Mouse (Mus musculus) B cell, adult 2 months (primary cell): ENCODE measurements around the gene Gpc3.

Source experiments
- DNase-seq, 2 experiments: peaks; one replicate each; pipeline ENCODE4 v3.0.0; 2022

The Gpc3 gene

GRCm38 (mm10) chrX:52613328-52614030 is at the start of gene Gpc3:
TSS of gene Gpc3 (minus strand) at chrX:52613950.
- DNase-seq: peak in 1 of 2 experiments; percentile 31

GRCm38 (mm10) chrX:52651975-52652374 is 38.2 kb upstream of the Gpc3 start:
- no peak for DNase-seq

DNA sequence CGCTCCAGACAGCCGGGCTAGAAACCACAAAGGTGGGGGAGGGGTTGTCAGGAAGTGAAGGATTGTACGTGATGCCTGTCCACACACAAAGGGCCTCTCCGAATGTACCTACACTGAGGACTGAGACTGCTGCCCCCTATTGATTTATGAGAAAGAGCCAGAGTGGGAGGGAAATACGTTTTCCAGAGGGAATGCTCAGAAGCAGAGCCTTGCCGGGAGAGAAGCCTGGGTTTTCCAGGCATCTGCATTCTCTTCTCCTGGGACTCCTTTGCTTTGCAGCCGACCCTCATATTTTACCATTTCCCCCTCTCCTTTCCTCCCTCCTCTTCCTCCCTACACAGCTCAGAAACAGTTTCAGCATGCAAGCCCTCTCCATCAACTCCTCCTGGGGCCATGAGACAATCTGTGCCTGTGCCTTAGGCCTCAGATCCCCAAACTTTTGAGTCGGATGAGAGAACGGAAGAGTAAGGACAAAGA is 37.8 kb upstream of the Gpc3 start:
- no peak for DNase-seq

GRCm38 (mm10) chrX:52648910-52649785 is 35.4 kb upstream of the Gpc3 start:
- no peak for DNase-seq

DNA sequence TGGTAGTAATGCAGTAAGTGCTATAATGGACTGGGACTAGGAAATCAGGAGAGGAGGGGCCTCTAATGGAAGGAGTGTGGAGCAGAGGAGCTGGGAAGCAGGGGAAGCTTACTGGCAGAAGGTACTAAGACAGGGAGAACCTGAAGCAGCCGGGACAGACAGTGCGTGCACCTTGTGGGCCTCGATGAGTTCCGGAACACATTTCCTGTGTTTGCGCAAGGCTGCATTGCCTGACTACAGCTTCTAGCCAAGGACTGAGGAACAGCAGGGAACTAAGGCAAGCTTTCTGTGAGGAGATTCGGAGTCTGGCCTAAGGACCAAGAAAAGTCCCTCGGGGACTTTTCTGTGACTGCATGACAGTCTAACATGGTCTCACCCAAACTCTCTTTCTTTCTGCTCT is 30.6 kb upstream of the Gpc3 start:
- DNase-seq: no peak

DNA sequence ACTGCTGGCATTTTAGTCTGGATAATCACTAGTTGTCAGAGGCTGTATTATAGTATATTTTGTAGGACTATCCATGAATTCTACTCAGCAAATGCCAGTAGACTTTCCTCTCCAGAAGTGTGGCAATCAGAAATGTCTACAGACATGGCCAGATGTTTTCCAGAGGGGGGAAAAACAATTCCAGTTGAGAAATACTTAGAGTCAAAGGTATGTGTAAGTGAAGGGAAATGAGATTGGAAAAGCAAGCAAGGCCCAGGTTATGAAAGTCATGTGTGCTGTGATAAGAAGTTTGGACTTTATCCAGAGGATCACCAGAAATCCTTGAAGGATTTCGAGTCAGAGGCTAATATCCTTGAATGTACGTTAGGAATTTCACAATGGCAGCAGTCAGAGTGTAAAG is 29.6 kb upstream of the Gpc3 start:
- no peak for DNase-seq

GRCm38 (mm10) chrX:52642126-52642525 is 28.4 kb upstream of the Gpc3 start:
- no peak for DNase-seq

DNA sequence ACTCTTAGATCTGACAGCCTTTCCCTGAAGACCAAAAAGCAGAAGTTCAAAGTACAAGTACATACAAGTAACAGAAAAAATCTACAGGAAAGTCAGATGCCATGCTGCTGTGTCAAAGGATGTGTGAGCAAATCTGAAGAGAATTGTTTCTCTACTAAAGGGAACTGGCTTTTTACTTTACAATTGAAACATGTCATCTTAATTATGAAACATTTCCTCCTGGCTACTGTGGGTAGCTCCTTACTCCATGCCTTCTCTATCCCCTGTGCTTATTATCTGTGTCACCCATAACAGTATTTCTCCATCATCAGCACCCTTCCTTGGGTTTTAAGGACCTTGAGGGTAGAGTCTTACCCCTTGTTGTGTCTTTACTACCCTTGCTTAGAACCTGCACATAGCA is 23.7 kb upstream of the Gpc3 start:
- no peak for DNase-seq

GRCm38 (mm10) chrX:52633976-52634375 is 20.2 kb upstream of the Gpc3 start:
- DNase-seq: no peak

- DNase-seq: no peak
Observed at GRCm38 (mm10) chrX:52632688-52633324, 19.1 kb upstream of the Gpc3 start.

GRCm38 (mm10) chrX:52626963-52627716 is 13.4 kb upstream of the Gpc3 start:
- DNase-seq: no peak

GRCm38 (mm10) chrX:52617813-52618212 is 4.1 kb upstream of the Gpc3 start:
- DNase-seq: no peak

DNA sequence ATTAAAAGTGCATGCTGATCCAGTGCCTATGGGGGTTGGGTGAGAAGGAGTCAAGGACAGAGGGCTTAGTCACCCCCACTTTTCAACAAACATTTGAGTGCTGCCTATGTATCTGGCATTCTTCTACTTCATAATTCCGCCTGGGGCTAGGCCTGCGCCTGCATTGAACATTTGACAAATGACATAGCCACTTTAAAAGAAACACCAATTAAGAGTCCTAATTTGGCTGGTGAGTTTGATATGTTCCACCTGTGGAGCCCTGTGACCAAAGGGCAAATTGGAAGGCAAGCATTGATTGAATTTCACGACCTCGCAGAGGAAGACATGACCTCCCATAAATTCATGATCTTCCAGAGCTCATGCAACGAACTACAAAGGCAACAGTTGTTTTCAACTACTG is 2.4 kb upstream of the Gpc3 start:
- DNase-seq: no peak

GRCm38 (mm10) chrX:52614031-52614381 is 256 bp upstream of the Gpc3 start:
- DNase-seq: peak in 1 of 2 experiments; percentile 18

DNA sequence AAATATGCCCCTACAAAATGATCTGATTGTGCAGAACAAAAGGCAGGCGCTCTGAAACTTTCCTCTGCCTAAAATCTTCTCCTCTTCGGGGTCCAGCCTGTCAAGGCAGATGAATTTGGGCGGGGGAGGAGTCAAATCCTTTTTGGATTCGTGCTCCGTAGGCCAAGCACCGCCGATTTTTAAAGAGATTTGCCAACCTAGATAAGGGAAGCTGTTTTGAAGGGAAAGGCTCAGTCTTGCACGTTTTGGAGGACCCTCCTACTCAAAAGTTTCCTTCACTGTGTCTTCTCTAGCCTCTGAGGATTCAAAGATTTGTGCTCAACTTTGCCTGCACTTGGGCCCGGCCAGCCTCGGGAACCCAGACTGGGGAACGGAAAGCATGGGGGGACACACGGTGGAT is 944 bp downstream of the Gpc3 start:
- DNase-seq: no peak

- DNase-seq: no peak
Observed at GRCm38 (mm10) chrX:52611987-52612670, 1.6 kb downstream of the Gpc3 start.

GRCm38 (mm10) chrX:52611541-52611940 is 2.2 kb downstream of the Gpc3 start:
- DNase-seq: no peak

DNA sequence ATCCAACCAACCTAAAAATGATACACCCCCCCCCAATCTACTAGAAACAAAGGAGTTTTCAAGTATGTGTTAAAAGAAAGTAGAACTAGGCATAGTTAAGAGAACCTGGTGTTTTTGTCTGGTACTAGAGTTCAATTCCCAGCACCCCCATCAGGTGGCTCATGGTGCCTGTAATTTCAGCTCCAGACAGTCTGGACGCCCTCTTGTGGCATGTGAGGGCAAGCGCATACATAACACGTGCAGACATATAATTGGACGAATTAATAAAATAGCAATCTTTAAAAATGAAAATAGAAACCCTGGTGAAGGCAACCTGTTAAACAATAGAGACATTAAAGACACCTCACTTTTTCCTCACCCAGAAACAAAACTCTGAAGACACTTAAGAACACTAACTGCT is 10.6 kb downstream of the Gpc3 start:
- DNase-seq: no peak

DNA sequence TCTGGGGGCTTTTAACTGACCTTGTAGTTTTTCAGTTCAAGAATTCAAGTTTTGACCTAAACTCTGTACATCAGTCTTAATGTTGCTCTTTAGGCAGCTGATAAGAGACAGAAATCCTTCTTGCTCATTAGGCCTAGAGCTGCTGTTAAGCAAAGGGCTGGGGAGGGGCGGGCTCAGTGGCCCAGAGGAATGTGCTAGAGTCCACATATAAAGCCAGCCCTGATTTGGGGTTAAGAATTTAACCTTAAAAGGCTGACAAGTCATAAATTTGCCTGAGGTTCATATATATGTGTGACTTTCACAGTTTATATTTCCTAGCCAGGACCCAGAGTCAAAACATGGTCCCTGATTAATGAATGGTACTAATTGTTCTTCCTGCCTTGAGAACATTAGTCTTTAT is 14.5 kb downstream of the Gpc3 start:
- DNase-seq: no peak

DNA sequence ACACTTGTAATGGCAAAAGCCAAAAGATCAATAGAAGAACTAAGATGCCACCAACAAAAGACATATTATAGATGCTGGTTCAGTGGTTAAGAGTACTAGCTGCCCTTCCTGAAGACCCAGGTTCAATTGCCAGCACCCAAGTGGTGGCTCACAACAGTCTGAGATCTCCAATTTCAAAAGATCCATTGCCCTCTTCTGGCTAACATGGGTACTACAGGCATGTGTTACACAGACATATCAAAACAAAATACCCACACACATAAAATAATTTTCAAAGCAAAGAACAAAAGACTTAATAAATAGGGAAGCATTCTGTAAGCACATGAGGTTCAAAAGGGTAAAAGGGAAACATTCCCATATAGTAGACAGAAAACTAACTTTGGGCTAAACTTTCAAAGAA is 26.1 kb downstream of the Gpc3 start:
- DNase-seq: peak; percentile 0 to 8

GRCm38 (mm10) chrX:52559995-52560394 is 53.8 kb downstream of the Gpc3 start:
- no peak for DNase-seq

- DNase-seq: no peak
Observed at GRCm38 (mm10) chrX:52558526-52558925, 55.2 kb downstream of the Gpc3 start.
